36 mouse cellular contexts compared by ENCODE assay signal in genomic region chr7:30969174-30969573, GRCm38 (mm10). TPM values are rescaled to one million over a fixed set of nuclear protein-coding genes. Genes with fewer than 3 reads are reported as not detected.
DNase-seq lines count a peak whose midpoint lies in the region; ATAC-seq and TF ChIP-seq lines count a peak whose summit lies in the region.
"Had no signal": no experiment of that assay in that cellular context is flagged by ENCODE, and none has a peak within 500 bp of the region (broad histone marks: within the 10 kb centered on the region; RNA-seq: fewer than 3 reads in every experiment).

No protein-coding gene starts in this region.

- ATAC-seq in heart, embryonic 12.5 days (ENCODE audit: insufficient number of reproducible peaks, low FRiP score): peak; percentile 34
- 0 out of 2 replicates have a peak, but pooled peaks have one; percentile 21 for ATAC-seq in hindbrain, embryonic 15.5 days (ENCODE audit: low FRiP score, low read depth)
- ATAC-seq in hindbrain, embryonic 13.5 days (ENCODE audit: low FRiP score): no peak
- ATAC-seq: forebrain, embryonic 14.5 days; Patski had no signal

- no peak overlapping the region for H3K27ac ChIP-seq in heart, embryonic 12.5 days (ENCODE audit: poor library complexity, severe bottlenecking)
- no peak overlapping the region for H3K27ac ChIP-seq in hindbrain, embryonic 15.5 days (replicated peaks)
- no peak overlapping the region for H3K27ac ChIP-seq in hindbrain, embryonic 13.5 days
- H3K27ac ChIP-seq: embryonic facial prominence, embryonic 12.5 days; heart, adult 2 months; hindbrain, embryonic 12.5 days; liver, embryonic 13.5 days had no signal

- H3K9ac ChIP-seq in heart, embryonic 12.5 days: no peak overlapping the region
- H3K9ac ChIP-seq in hindbrain, embryonic 15.5 days: no peak overlapping the region
- H3K9ac ChIP-seq in hindbrain, embryonic 13.5 days: no peak overlapping the region
- H3K9ac ChIP-seq: embryonic facial prominence, embryonic 12.5 days; hindbrain, embryonic 12.5 days; liver, embryonic 13.5 days had no signal

- TF ChIP-seq CTCF in brain, embryonic 14.5 days (IDR thresholded peaks at IDR 0.05; ENCODE audit: borderline replicate concordance, extremely low read depth, insufficient read depth, insufficient read length): no peak

- WGBS in heart, embryonic 12.5 days: 71% methylated on average over 4 of the region's 4 CpGs
- WGBS in hindbrain, embryonic 15.5 days: 86% methylated on average over 4 of the region's 4 CpGs
- 84% methylated on average over 4 of the region's 4 CpGs for WGBS in hindbrain, embryonic 13.5 days

- H3K4me2 ChIP-seq in heart, embryonic 12.5 days: no peak overlapping the region
- no peak overlapping the region for H3K4me2 ChIP-seq in hindbrain, embryonic 15.5 days
- H3K4me2 ChIP-seq in hindbrain, embryonic 13.5 days: no peak overlapping the region
- H3K4me2 ChIP-seq: embryonic facial prominence, embryonic 12.5 days; hindbrain, embryonic 12.5 days; liver, embryonic 13.5 days had no signal

- no peak for TF ChIP-seq POLR2A in brain, embryonic 14.5 days (IDR thresholded peaks at IDR 0.05; ENCODE audit: borderline replicate concordance, extremely low read depth, insufficient read depth, insufficient read length, poor library complexity, severe bottlenecking)

- intact Hi-C loops in heart, postnatal 25 days (cut with DNase I): no loop called here

- H3K4me1 ChIP-seq in heart, embryonic 12.5 days (replicated peaks): peaks cover 10% of the 10 kb centered on the region
- H3K4me1 ChIP-seq in hindbrain, embryonic 15.5 days (replicated peaks): peaks cover 14% of the 10 kb centered on the region
- peaks cover 12% of the 10 kb centered on the region for H3K4me1 ChIP-seq in hindbrain, embryonic 13.5 days (replicated peaks)

- no peaks in the 10 kb centered on the region for H3K36me3 ChIP-seq in heart, embryonic 12.5 days
- H3K36me3 ChIP-seq in hindbrain, embryonic 15.5 days: no peaks in the 10 kb centered on the region
- H3K36me3 ChIP-seq in hindbrain, embryonic 13.5 days: no peaks in the 10 kb centered on the region
- H3K36me3 ChIP-seq: hindbrain, embryonic 12.5 days; liver, embryonic 13.5 days had no signal

- H3K9me3 ChIP-seq in heart, embryonic 12.5 days (replicated peaks): no peaks in the 10 kb centered on the region
- H3K9me3 ChIP-seq in hindbrain, embryonic 15.5 days: no peaks in the 10 kb centered on the region
- no peaks in the 10 kb centered on the region for H3K9me3 ChIP-seq in hindbrain, embryonic 13.5 days
- H3K9me3 ChIP-seq: embryonic facial prominence, embryonic 12.5 days; hindbrain, embryonic 12.5 days; liver, embryonic 13.5 days had no signal

- no peak overlapping the region for H3K4me3 ChIP-seq in heart, embryonic 12.5 days
- H3K4me3 ChIP-seq in hindbrain, embryonic 15.5 days: no peak overlapping the region
- no peak overlapping the region for H3K4me3 ChIP-seq in hindbrain, embryonic 13.5 days
- H3K4me3 ChIP-seq: embryonic facial prominence, embryonic 12.5 days; heart, adult 2 months; hindbrain, embryonic 12.5 days; layer of hippocampus, adult 2 months; liver, embryonic 13.5 days had no signal

- no peak for DNase-seq in heart, adult 8-10 months (ENCODE audit: low spot score)
- peak; percentile 15 for DNase-seq in brain, embryonic 14.5 days (ENCODE audit: low read depth)
- DNase-seq in heart, postnatal 25 days (ENCODE audit: low spot score): peak; percentile 49
- DNase-seq in adrenal gland, adult 18-20 months (ENCODE audit: low spot score in 2 of 2): no peak
- DNase-seq: cerebellum, adult 11-12 months; cerebellum, adult 9-11 months; embryo, embryonic 11 days; gastrocnemius, postnatal 25 days; kidney, adult 18-20 months; kidney, postnatal 36 days; left cerebral cortex, postnatal 4 days; liver, embryonic 13.5 days; lung, adult 2 months; lung, postnatal 10 days; midbrain, embryonic 14.5 days; right cerebral cortex, postnatal 25 days; spleen, adult 18-20 months; thymus, adult 2 months; thymus, postnatal 36 days had no signal

- H3K27me3 ChIP-seq in heart, embryonic 12.5 days (replicated peaks): peaks cover 22% of the 10 kb centered on the region
- peaks cover 18% of the 10 kb centered on the region for H3K27me3 ChIP-seq in hindbrain, embryonic 15.5 days
- peaks cover 27% of the 10 kb centered on the region for H3K27me3 ChIP-seq in hindbrain, embryonic 13.5 days
- H3K27me3 ChIP-seq: Patski had no signal

RNA-seq across cellular contexts. Expression of gene Lsr, which starts 4.1 kb away (rescaled TPM):
- 13.1 and 13.8 TPM in 2 replicates for polyA plus RNA-seq in heart, embryonic 12.5 days (2016; fragmentation: Nextera tagmentation; extraction: Ambion mirVana)
- total RNA-seq in heart, adult 8-10 months (2022): 1 to 10 TPM; 2.6 to 3.8 (median 3.1) TPM
- 24.3 and 24.4 TPM in 2 replicates for polyA plus RNA-seq in hindbrain, embryonic 15.5 days (2015; fragmentation: Nextera tagmentation; extraction: Ambion mirVana)
- 17.2 and 18.8 TPM in 2 replicates for polyA plus RNA-seq in hindbrain, embryonic 13.5 days (2015; fragmentation: Nextera tagmentation; extraction: Ambion mirVana)
- 19.8 TPM in 2 replicates for polyA plus RNA-seq in brain, embryonic 14.5 days (2012; rRNA removed)
- 1 to 10 TPM; 4.3 to 5.6 TPM for total RNA-seq in heart, postnatal 25 days (2021)
- total RNA-seq in adrenal gland, adult 18-20 months (2021): 10 to 100 TPM in 1 of 2 experiments, 1 to 10 TPM in 1; 6.8 to 19.1 TPM
- total RNA-seq: MEL had no signal

RNA-seq across cellular contexts. Expression of gene Fam187b, which starts 4.4 kb away (rescaled TPM):
- 0.53 and 0.60 TPM in 2 replicates for polyA plus RNA-seq in heart, embryonic 12.5 days (2016; fragmentation: Nextera tagmentation; extraction: Ambion mirVana)
- under 1 TPM in 2 of 4 experiments, not detected in 2; 0.25 TPM for total RNA-seq in heart, adult 8-10 months (2022)
- polyA plus RNA-seq in hindbrain, embryonic 15.5 days (2015; fragmentation: Nextera tagmentation; extraction: Ambion mirVana): 0.69 and 1.1 TPM in 2 replicates
- 0.96 and 0.97 TPM in 2 replicates for polyA plus RNA-seq in hindbrain, embryonic 13.5 days (2015; fragmentation: Nextera tagmentation; extraction: Ambion mirVana)
- 0.37 and 0.42 TPM in 2 replicates for polyA plus RNA-seq in brain, embryonic 14.5 days (2012; rRNA removed)
- under 1 TPM in 1 of 2 experiments, not detected in 1; 0.29 TPM for total RNA-seq in heart, postnatal 25 days (2021)
- total RNA-seq in adrenal gland, adult 18-20 months (2021): under 1 TPM; 0.61 to 0.66 TPM
- total RNA-seq: gastrocnemius, postnatal 25 days; heart, adult 2 months; layer of hippocampus, adult 2 months; MEL had no signal

RNA-seq across cellular contexts. Expression of gene Usf2, which starts 12.6 kb away (rescaled TPM):
- 18.4 and 22.5 TPM in 2 replicates for polyA plus RNA-seq in heart, embryonic 12.5 days (2016; fragmentation: Nextera tagmentation; extraction: Ambion mirVana)
- 100 to 1,000 TPM; 102 to 121 (median 107) TPM for total RNA-seq in heart, adult 8-10 months (2022)
- polyA plus RNA-seq in hindbrain, embryonic 15.5 days (2015; fragmentation: Nextera tagmentation; extraction: Ambion mirVana): 27.3 and 29.3 TPM in 2 replicates
- 25.9 and 26.0 TPM in 2 replicates for polyA plus RNA-seq in hindbrain, embryonic 13.5 days (2015; fragmentation: Nextera tagmentation; extraction: Ambion mirVana)
- polyA plus RNA-seq in brain, embryonic 14.5 days (2012; rRNA removed): 165 and 170 TPM in 2 replicates
- 100 to 1,000 TPM; 103 to 121 TPM for total RNA-seq in heart, postnatal 25 days (2021)
- 100 to 1,000 TPM; 104 to 122 TPM for total RNA-seq in adrenal gland, adult 18-20 months (2021)

RNA-seq across cellular contexts. Expression of gene Hamp, which starts 25.3 kb away (rescaled TPM):
- polyA plus RNA-seq in heart, embryonic 12.5 days (2016; fragmentation: Nextera tagmentation; extraction: Ambion mirVana): not detected in 2 replicates
- 10 to 100 TPM in 3 of 4 experiments, 1 to 10 TPM in 1; 9.3 to 31.5 (median 13.6) TPM for total RNA-seq in heart, adult 8-10 months (2022)
- polyA plus RNA-seq in hindbrain, embryonic 15.5 days (2015; fragmentation: Nextera tagmentation; extraction: Ambion mirVana): not detected in 2 replicates
- polyA plus RNA-seq in hindbrain, embryonic 13.5 days (2015; fragmentation: Nextera tagmentation; extraction: Ambion mirVana): not detected in 2 replicates
- polyA plus RNA-seq in brain, embryonic 14.5 days (2012; rRNA removed): not detected in 2 replicates
- total RNA-seq in heart, postnatal 25 days (2021): 10 to 100 TPM; 16.8 to 34.4 TPM
- total RNA-seq in adrenal gland, adult 18-20 months (2021): 1 to 10 TPM in 1 of 2 experiments, not detected in 1; 4.3 TPM
- total RNA-seq: gastrocnemius, postnatal 25 days; layer of hippocampus, adult 2 months; layer of hippocampus, postnatal 14 days; left cerebral cortex, postnatal 4 days; MEL; neutrophil, adult 5-6 weeks had no signal
- polyA plus RNA-seq: embryonic facial prominence, embryonic 12.5 days; forebrain, embryonic 14.5 days; hindbrain, embryonic 12.5 days; intestine, embryonic 14.5 days; kidney, embryonic 16.5 days; midbrain, embryonic 14.5 days; neural tube, embryonic 11.5 days; Patski had no signal

RNA-seq across cellular contexts. Expression of gene Hamp2, which starts 44.7 kb away (rescaled TPM):
- not detected in 2 replicates for polyA plus RNA-seq in heart, embryonic 12.5 days (2016; fragmentation: Nextera tagmentation; extraction: Ambion mirVana)
- total RNA-seq in heart, adult 8-10 months (2022): 1 to 10 TPM; 3.6 to 9.2 (median 5.7) TPM
- not detected in 2 replicates for polyA plus RNA-seq in hindbrain, embryonic 15.5 days (2015; fragmentation: Nextera tagmentation; extraction: Ambion mirVana)
- not detected in 2 replicates for polyA plus RNA-seq in hindbrain, embryonic 13.5 days (2015; fragmentation: Nextera tagmentation; extraction: Ambion mirVana)
- not detected in 2 replicates for polyA plus RNA-seq in brain, embryonic 14.5 days (2012; rRNA removed)
- total RNA-seq in heart, postnatal 25 days (2021): 1 to 10 TPM; 6.5 to 9.5 TPM
- 1 to 10 TPM in 1 of 2 experiments, not detected in 1; 3.4 TPM for total RNA-seq in adrenal gland, adult 18-20 months (2021)
- total RNA-seq: gastrocnemius, postnatal 25 days; layer of hippocampus, adult 2 months; layer of hippocampus, postnatal 14 days; left cerebral cortex, adult 8-10 months; left cerebral cortex, postnatal 4 days; MEL; neutrophil, adult 5-6 weeks had no signal
- polyA plus RNA-seq: embryonic facial prominence, embryonic 12.5 days; forebrain, embryonic 14.5 days; hindbrain, embryonic 12.5 days; intestine, embryonic 14.5 days; kidney, embryonic 16.5 days; liver, embryonic 13.5 days; midbrain, embryonic 14.5 days; neural tube, embryonic 11.5 days; Patski; stomach, embryonic 16.5 days had no signal

Comparison
In these comparisons a context has a peak if more than half of its experiments do, and no peak if none do; other contexts are left out.
1. DNase-seq: peak in brain, embryonic 14.5 days (single experiment) and heart, postnatal 25 days (single experiment); none in heart, adult 8-10 months (single experiment) and adrenal gland, adult 18-20 months (0 of 2).